Mouse (Mus musculus) monocyte, adult 5-6 weeks (primary cell): Measurements from ENCODE around the gene Myh14. TPM values are rescaled to one million over a fixed set of nuclear protein-coding genes. Genes with fewer than 3 reads are reported as not detected.

Experiments used
- ATAC-seq: fragments of 153-309, 156-312 bp; replicated peaks from 2 replicates; pipeline ENCODE4 v1.8.0; 2017; ENCODE audit warnings: mild to moderate bottlenecking; ENCODE audit not compliant: low TSS enrichment, insufficient number of reproducible peaks, severe bottlenecking, poor library complexity, low FRiP score
- total RNA-seq: library from RNA; stranded (forward); fragments of 200-1000, 200-491, 200-594 nt; gene quantifications from 3 replicates; pipeline ENCODE4 v1.2.3, GENCODE M21; 2017

Gene Myh14
- total RNA-seq, 1 experiment from 2014 or later: not detected

- ATAC-seq: no peak
These were observed 28.8 kb downstream of the Myh14 start for GRCm38 (mm10) chr7:44641887-44642286.

- ATAC-seq: no peak
These were observed 29.6 kb downstream of the Myh14 start for GRCm38 (mm10) chr7:44640843-44641605.

GRCm38 (mm10) chr7:44638663-44639062 is 32.0 kb downstream of the Myh14 start:
- no peak for ATAC-seq

GRCm38 (mm10) chr7:44636684-44637083 is 34.0 kb downstream of the Myh14 start:
- ATAC-seq: no peak

GRCm38 (mm10) chr7:44633407-44633806 is 37.2 kb downstream of the Myh14 start:
- ATAC-seq: no peak

- no peak for ATAC-seq
These were observed 38.0 kb downstream of the Myh14 start for GRCm38 (mm10) chr7:44632676-44633075.

GRCm38 (mm10) chr7:44630437-44630836 is 40.2 kb downstream of the Myh14 start:
- no peak for ATAC-seq

- no peak for ATAC-seq
These were observed 42.1 kb downstream of the Myh14 start for GRCm38 (mm10) chr7:44628402-44629034.

- no peak for ATAC-seq
These were observed 43.7 kb downstream of the Myh14 start for GRCm38 (mm10) chr7:44626966-44627365.

GRCm38 (mm10) chr7:44626068-44626385 is 44.6 kb downstream of the Myh14 start:
- no peak for ATAC-seq

- no peak for ATAC-seq
These were observed 45.2 kb downstream of the Myh14 start for GRCm38 (mm10) chr7:44625241-44626067.

GRCm38 (mm10) chr7:44624828-44625227 is 45.8 kb downstream of the Myh14 start:
- no peak for ATAC-seq

GRCm38 (mm10) chr7:44624543-44624826 is 46.2 kb downstream of the Myh14 start:
- no peak for ATAC-seq

- no peak for ATAC-seq
These were observed 46.7 kb downstream of the Myh14 start for GRCm38 (mm10) chr7:44623714-44624542.

GRCm38 (mm10) chr7:44617059-44617458 is 53.6 kb downstream of the Myh14 start:
- no peak for ATAC-seq

GRCm38 (mm10) chr7:44615987-44616386 is 54.7 kb downstream of the Myh14 start:
- no peak for ATAC-seq

GRCm38 (mm10) chr7:44615309-44615708 is 55.3 kb downstream of the Myh14 start:
- no peak for ATAC-seq

GRCm38 (mm10) chr7:44614041-44614688 is 56.5 kb downstream of the Myh14 start:
- ATAC-seq: no peak

- ATAC-seq: no peak
These were observed 58.5 kb downstream of the Myh14 start for GRCm38 (mm10) chr7:44612192-44612591.
